Mouse (Mus musculus) embryonic fibroblast, embryonic 13.5 days (primary cell): ENCODE results near the gene Rmnd1.

Experiments
- CTCF ChIP-seq: IDR thresholded peaks from 2 replicates; pipeline ENCODE4 v1.5.1; 2011; ENCODE audit warnings: mild to moderate bottlenecking, control low read depth, low read length, moderate library complexity, borderline replicate concordance; ENCODE audit not compliant: insufficient read depth
- POLR2A ChIP-seq: IDR thresholded peaks from 2 replicates; pipeline ENCODE4 v1.6.1; 2011; ENCODE audit warnings: low read depth, mild to moderate bottlenecking, control low read depth, low read length, moderate library complexity

DNA sequence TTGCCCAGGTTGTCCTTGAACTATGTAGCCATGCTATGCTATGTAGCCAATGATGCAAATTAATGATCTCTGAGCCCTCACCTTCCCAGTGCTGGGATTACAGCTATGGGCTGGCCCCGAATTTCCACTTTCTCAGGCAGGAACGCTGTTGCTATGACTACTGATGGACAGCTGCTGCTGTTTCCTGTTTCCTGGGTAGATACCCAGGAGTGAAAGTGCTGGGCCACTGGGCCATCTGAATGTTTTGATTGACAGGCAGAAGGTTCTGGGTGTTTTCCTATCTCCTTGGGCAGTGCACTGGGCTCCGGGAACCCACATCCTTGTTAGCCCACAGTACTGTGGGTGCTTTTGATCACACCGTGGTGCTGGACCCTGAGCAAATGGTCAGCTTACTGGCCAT lies 24.2 kb upstream of the Rmnd1 start:
- no peak for TF ChIP-seq CTCF
- no peak for TF ChIP-seq POLR2A
